17 mouse cellular contexts compared by ENCODE assay signal in genomic region chr11:113903131-113903860, GRCm38 (mm10).
A peak's percentile ranks its signal among the peaks of the same experiment; 100 is the strongest.
DNase-seq lines count a peak whose midpoint lies in the region; ATAC-seq and TF ChIP-seq lines count a peak whose summit lies in the region.
"Had no signal": no experiment of that assay in that cellular context is flagged by ENCODE, and none has a peak within 500 bp of the region (broad histone marks: within the 10 kb centered on the region; RNA-seq: fewer than 3 reads in every experiment).

No protein-coding gene starts in this region.

- H3K4me3 ChIP-seq in kidney, postnatal 0 days (replicated peaks; ENCODE audit: low read depth, low read length) = no peak overlapping the region
- no peak overlapping the region for H3K4me3 ChIP-seq in kidney, embryonic 16.5 days (ENCODE audit: low read length)
- H3K4me3 ChIP-seq in ES-E14 (ENCODE audit: insufficient read depth in 1 of 2, low read depth in 1 of 2, low read length in 2 of 2, poor library complexity in 1 of 2, severe bottlenecking in 1 of 2) = peak overlapping the region in 1 of 2 experiments; percentile 50; a peak in 2 of 4 replicates
- H3K4me3 ChIP-seq in cerebellum, adult 2 months (replicated peaks; ENCODE audit: insufficient read depth, low read depth, low read length) = no peak overlapping the region
- H3K4me3 ChIP-seq in intestine, embryonic 15.5 days (replicated peaks) = no peak overlapping the region
- H3K4me3 ChIP-seq in forebrain, embryonic 12.5 days (replicated peaks) = no peak overlapping the region
- no peak overlapping the region for H3K4me3 ChIP-seq in midbrain, embryonic 15.5 days
- H3K4me3 ChIP-seq: forebrain, embryonic 13.5 days; myocyte had no signal

- ATAC-seq in kidney, postnatal 0 days (replicated peaks; ENCODE audit: low FRiP score, low read depth) = peak; percentile 52; the same call in 1 of the 2 replicates
- no peak for ATAC-seq in kidney, embryonic 16.5 days (ENCODE audit: low FRiP score, low TSS enrichment)
- ATAC-seq in intestine, embryonic 15.5 days = peak; percentile 73
- no peak for ATAC-seq in forebrain, embryonic 12.5 days (ENCODE audit: low FRiP score)
- no peak for ATAC-seq in midbrain, embryonic 15.5 days (replicated peaks)
- ATAC-seq: activated CD4-positive, CD25-positive, alpha-beta regulatory T cell, adult 4 months; forebrain, embryonic 13.5 days had no signal

- no peak overlapping the region for H3K9ac ChIP-seq in kidney, postnatal 0 days (ENCODE audit: low read depth, low read length)
- H3K9ac ChIP-seq in kidney, embryonic 16.5 days (replicated peaks; ENCODE audit: low read length) = no peak overlapping the region
- peak overlapping the region; percentile 30; the same call in 1 of the 2 replicates for H3K9ac ChIP-seq in ES-E14 (ENCODE audit: insufficient read depth, low read depth, low read length, poor library complexity, severe bottlenecking)
- no peak overlapping the region for H3K9ac ChIP-seq in intestine, embryonic 15.5 days
- no peak overlapping the region for H3K9ac ChIP-seq in forebrain, embryonic 12.5 days
- no peak overlapping the region for H3K9ac ChIP-seq in midbrain, embryonic 15.5 days
- H3K9ac ChIP-seq: forebrain, embryonic 13.5 days had no signal

- H3K4me2 ChIP-seq in kidney, postnatal 0 days (ENCODE audit: low read length) = no peak overlapping the region
- no peak overlapping the region for H3K4me2 ChIP-seq in kidney, embryonic 16.5 days (replicated peaks; ENCODE audit: low read depth, low read length)
- no peak overlapping the region for H3K4me2 ChIP-seq in intestine, embryonic 15.5 days (replicated peaks)
- no peak overlapping the region for H3K4me2 ChIP-seq in forebrain, embryonic 12.5 days
- no peak overlapping the region for H3K4me2 ChIP-seq in midbrain, embryonic 15.5 days
- H3K4me2 ChIP-seq: forebrain, embryonic 13.5 days had no signal

- H3K27ac ChIP-seq in kidney, postnatal 0 days = no peak overlapping the region
- H3K27ac ChIP-seq in kidney, embryonic 16.5 days (ENCODE audit: low read length) = no peak overlapping the region
- no peak overlapping the region for H3K27ac ChIP-seq in ES-E14 (ENCODE audit: insufficient read depth, low read depth, low read length, poor library complexity, severe bottlenecking)
- no peak overlapping the region for H3K27ac ChIP-seq in cerebellum, adult 2 months (ENCODE audit: insufficient read depth, low read length)
- H3K27ac ChIP-seq in intestine, embryonic 15.5 days = no peak overlapping the region
- H3K27ac ChIP-seq in forebrain, embryonic 12.5 days = no peak overlapping the region
- H3K27ac ChIP-seq in midbrain, embryonic 15.5 days = no peak overlapping the region
- H3K27ac ChIP-seq: forebrain, embryonic 13.5 days had no signal

- DNase-seq in kidney, postnatal 0 days (ENCODE audit: low spot score) = no peak
- peak; percentile 65 for DNase-seq in ES-E14 (ENCODE audit: low read depth, low spot score)
- DNase-seq in cerebellum, adult 2 months = peak; percentile 60 to 73
- no peak for DNase-seq in urinary bladder, postnatal 4 days (ENCODE audit: low spot score in 2 of 2)
- DNase-seq: adrenal gland, postnatal 36 days; gastrocnemius, postnatal 10 days; heart, postnatal 14 days; kidney, postnatal 36 days; layer of hippocampus, postnatal 36 days had no signal

- H3K36me3 ChIP-seq in kidney, postnatal 0 days (ENCODE audit: insufficient read depth, low read length) = no peaks in the 10 kb centered on the region
- no peaks in the 10 kb centered on the region for H3K36me3 ChIP-seq in kidney, embryonic 16.5 days (ENCODE audit: insufficient read depth, low read length)
- H3K36me3 ChIP-seq in ES-E14 (ENCODE audit: control insufficient read depth, insufficient read depth, low read length, poor library complexity, severe bottlenecking) = no peaks in the 10 kb centered on the region
- no peaks in the 10 kb centered on the region for H3K36me3 ChIP-seq in intestine, embryonic 15.5 days
- H3K36me3 ChIP-seq in forebrain, embryonic 12.5 days (replicated peaks) = no peaks in the 10 kb centered on the region
- no peaks in the 10 kb centered on the region for H3K36me3 ChIP-seq in midbrain, embryonic 15.5 days (replicated peaks)
- H3K36me3 ChIP-seq: G1E had no signal

- no peak for TF ChIP-seq POLR2A in cerebellum, adult 2 months (IDR thresholded peaks at IDR 0.05; ENCODE audit: borderline replicate concordance, insufficient read depth, low read length)

- in situ Hi-C loops in ES-E14 (cut with MboI; ENCODE audit: low sequenced_read_pairs in 2 of 2, unreplicated experiment in 2 of 2) = no loop called here

- no peaks in the 10 kb centered on the region for H3K27me3 ChIP-seq in kidney, postnatal 0 days (ENCODE audit: insufficient read depth, low read length)
- H3K27me3 ChIP-seq in kidney, embryonic 16.5 days (ENCODE audit: insufficient read depth, low read length) = no peaks in the 10 kb centered on the region
- no peaks in the 10 kb centered on the region for H3K27me3 ChIP-seq in cerebellum, adult 2 months (ENCODE audit: control insufficient read depth, insufficient read depth, low read length)
- H3K27me3 ChIP-seq in intestine, embryonic 15.5 days (replicated peaks) = no peaks in the 10 kb centered on the region
- no peaks in the 10 kb centered on the region for H3K27me3 ChIP-seq in forebrain, embryonic 12.5 days
- H3K27me3 ChIP-seq in midbrain, embryonic 15.5 days (replicated peaks) = no peaks in the 10 kb centered on the region
- H3K27me3 ChIP-seq: forebrain, embryonic 13.5 days had no signal

- H3K4me1 ChIP-seq in kidney, postnatal 0 days (replicated peaks; ENCODE audit: insufficient read depth, low read length) = no peaks in the 10 kb centered on the region
- no peaks in the 10 kb centered on the region for H3K4me1 ChIP-seq in kidney, embryonic 16.5 days (ENCODE audit: insufficient read depth, low read length)
- peaks cover 0 to 2% of the 10 kb centered on the region in 2 experiments; a peak in 1 of 4 replicates for H3K4me1 ChIP-seq in ES-E14 (ENCODE audit: control insufficient read depth in 2 of 2, insufficient read depth in 2 of 2, low read length in 2 of 2, poor library complexity in 1 of 2)
- peaks cover 19% of the 10 kb centered on the region for H3K4me1 ChIP-seq in cerebellum, adult 2 months (ENCODE audit: control insufficient read depth, insufficient read depth, low read length)
- H3K4me1 ChIP-seq in intestine, embryonic 15.5 days (replicated peaks) = no peaks in the 10 kb centered on the region
- peaks cover 13% of the 10 kb centered on the region for H3K4me1 ChIP-seq in forebrain, embryonic 12.5 days
- H3K4me1 ChIP-seq in midbrain, embryonic 15.5 days = peaks cover 1% of the 10 kb centered on the region

- TF ChIP-seq CTCF in kidney, postnatal 0 days (IDR thresholded peaks at IDR 0.05; ENCODE audit: low read depth) = no peak
- no peak for TF ChIP-seq CTCF in cerebellum, adult 2 months (IDR thresholded peaks at IDR 0.05; ENCODE audit: borderline replicate concordance, insufficient read depth, low read depth, low read length)

- 81% methylated on average over 16 of the region's 16 CpGs for WGBS in kidney, postnatal 0 days
- WGBS in kidney, embryonic 16.5 days = 78% methylated on average over 16 of the region's 16 CpGs
- WGBS in cerebellum, adult 2 months = 35% methylated on average over 16 of the region's 16 CpGs
- WGBS in intestine, embryonic 15.5 days = 77% methylated on average over 16 of the region's 16 CpGs
- WGBS in forebrain, embryonic 12.5 days = 80% methylated on average over 16 of the region's 16 CpGs
- WGBS in midbrain, embryonic 15.5 days = 79% methylated on average over 16 of the region's 16 CpGs

- H3K9me3 ChIP-seq in kidney, postnatal 0 days (replicated peaks; ENCODE audit: low read length) = no peaks in the 10 kb centered on the region
- no peaks in the 10 kb centered on the region for H3K9me3 ChIP-seq in kidney, embryonic 16.5 days (ENCODE audit: low read length)
- no peaks in the 10 kb centered on the region for H3K9me3 ChIP-seq in ES-E14 (ENCODE audit: control insufficient read depth, insufficient read depth, low read depth, low read length)
- no peaks in the 10 kb centered on the region for H3K9me3 ChIP-seq in intestine, embryonic 15.5 days
- no peaks in the 10 kb centered on the region for H3K9me3 ChIP-seq in forebrain, embryonic 12.5 days
- no peaks in the 10 kb centered on the region for H3K9me3 ChIP-seq in midbrain, embryonic 15.5 days
- H3K9me3 ChIP-seq: forebrain, embryonic 13.5 days had no signal

TF ChIP-seq in ES-E14, 5 proteins besides CTCF, POLR2A, EP300 and RAD21:
- no peak for TF ChIP-seq MAFK (IDR thresholded peaks at IDR 0.05; ENCODE audit: insufficient read depth, low read depth, low read length)
- TF ChIP-seq HCFC1 (IDR thresholded peaks at IDR 0.05; ENCODE audit: borderline replicate concordance, insufficient read depth, low read length) = no peak
- no peak for TF ChIP-seq CHD2 (IDR thresholded peaks at IDR 0.05; ENCODE audit: low read depth, low read length)
- no peak for TF ChIP-seq ZNF384 (IDR thresholded peaks at IDR 0.05; ENCODE audit: low read depth, low read length)
- TF ChIP-seq ZC3H11A (IDR thresholded peaks at IDR 0.05; ENCODE audit: borderline replicate concordance, low read depth, low read length) = no peak
TF ChIP-seq in ES-E14: peak in this region for 0.

Comparison
In these comparisons a context has a peak if more than half of its experiments do, and no peak if none do; other contexts are left out.
1. ATAC-seq: peak in kidney, postnatal 0 days (single experiment) and intestine, embryonic 15.5 days (single experiment); none in kidney, embryonic 16.5 days (single experiment), forebrain, embryonic 12.5 days (single experiment) and midbrain, embryonic 15.5 days (single experiment).
2. DNase-seq: peak in ES-E14 (single experiment) and cerebellum, adult 2 months (2 of 2); none in kidney, postnatal 0 days (single experiment) and urinary bladder, postnatal 4 days (0 of 2).